Mouse (Mus musculus): ENCODE measurements around the gene Fam19a5.

Gene Fam19a5

DNA sequence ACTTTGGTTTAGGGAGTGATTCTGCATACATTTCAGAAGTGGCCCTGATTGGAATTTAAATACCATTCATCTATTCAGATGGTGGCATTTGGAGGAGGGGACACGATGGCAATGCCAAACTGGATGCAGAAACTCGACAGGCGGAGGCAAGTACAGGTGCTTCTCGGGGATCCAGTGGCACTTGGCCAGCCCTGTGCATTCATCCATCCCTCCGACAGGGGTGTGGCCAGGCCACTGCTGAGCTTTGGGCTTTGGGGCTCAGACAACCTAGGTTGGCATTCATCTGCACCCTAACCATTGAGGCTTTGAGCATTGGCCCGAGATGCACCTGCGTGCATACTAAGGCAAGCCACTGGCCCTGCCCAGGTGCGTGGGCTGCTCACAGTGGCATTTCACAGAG, 52.6 kb downstream of the Fam19a5 start:
- DNase-seq (ENCODE audit: low read depth, low spot score), result no peak

GRCm38 (mm10) chr15:87597149-87597548, 53.0 kb downstream of the Fam19a5 start:
- DNase-seq (ENCODE audit: low read depth, low spot score), result no peak

GRCm38 (mm10) chr15:87597766-87598165, 53.7 kb downstream of the Fam19a5 start:
- no peak for DNase-seq (ENCODE audit: low read depth, low spot score)

DNA sequence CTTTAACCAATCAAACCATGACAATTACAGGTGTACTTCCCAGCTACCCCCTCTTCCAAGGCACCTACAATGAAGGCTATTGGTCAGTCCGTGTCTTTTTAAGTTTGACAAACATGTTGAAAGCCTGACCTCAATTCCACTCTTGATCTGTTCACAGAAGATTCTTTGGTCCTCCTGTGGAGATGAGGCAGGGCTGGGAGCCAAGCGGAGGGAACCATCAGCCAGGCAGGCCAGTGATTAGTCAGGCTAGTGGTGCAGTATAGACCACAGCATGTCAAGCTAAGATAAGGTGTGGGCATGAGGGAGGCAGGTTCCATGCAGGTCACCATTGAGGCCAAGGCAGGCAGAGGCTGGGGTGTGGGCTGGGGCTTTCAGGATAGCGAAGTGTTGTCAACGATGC, 54.5 kb downstream of the Fam19a5 start:
- DNase-seq (ENCODE audit: low read depth, low spot score), result no peak

DNA sequence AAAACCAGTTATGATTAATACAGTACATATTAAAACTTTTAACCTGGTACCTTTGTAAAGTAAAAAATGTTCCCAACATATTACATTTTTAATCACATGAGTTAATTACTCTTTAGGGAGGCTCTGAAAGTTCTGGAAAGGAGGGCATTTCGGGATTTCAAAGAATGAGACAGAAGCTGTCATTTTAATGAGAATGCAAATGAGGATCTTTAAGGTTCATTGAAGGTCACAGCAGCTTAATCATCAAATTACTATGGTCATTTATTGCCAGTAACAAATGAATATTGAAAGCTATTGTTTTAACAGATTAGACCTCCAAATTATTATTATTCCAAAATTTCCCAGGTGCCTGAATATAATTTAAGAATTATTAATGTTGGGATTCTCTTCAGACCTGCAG, 59.2 kb downstream of the Fam19a5 start:
- DNase-seq (ENCODE audit: low read depth, low spot score), result no peak

DNA sequence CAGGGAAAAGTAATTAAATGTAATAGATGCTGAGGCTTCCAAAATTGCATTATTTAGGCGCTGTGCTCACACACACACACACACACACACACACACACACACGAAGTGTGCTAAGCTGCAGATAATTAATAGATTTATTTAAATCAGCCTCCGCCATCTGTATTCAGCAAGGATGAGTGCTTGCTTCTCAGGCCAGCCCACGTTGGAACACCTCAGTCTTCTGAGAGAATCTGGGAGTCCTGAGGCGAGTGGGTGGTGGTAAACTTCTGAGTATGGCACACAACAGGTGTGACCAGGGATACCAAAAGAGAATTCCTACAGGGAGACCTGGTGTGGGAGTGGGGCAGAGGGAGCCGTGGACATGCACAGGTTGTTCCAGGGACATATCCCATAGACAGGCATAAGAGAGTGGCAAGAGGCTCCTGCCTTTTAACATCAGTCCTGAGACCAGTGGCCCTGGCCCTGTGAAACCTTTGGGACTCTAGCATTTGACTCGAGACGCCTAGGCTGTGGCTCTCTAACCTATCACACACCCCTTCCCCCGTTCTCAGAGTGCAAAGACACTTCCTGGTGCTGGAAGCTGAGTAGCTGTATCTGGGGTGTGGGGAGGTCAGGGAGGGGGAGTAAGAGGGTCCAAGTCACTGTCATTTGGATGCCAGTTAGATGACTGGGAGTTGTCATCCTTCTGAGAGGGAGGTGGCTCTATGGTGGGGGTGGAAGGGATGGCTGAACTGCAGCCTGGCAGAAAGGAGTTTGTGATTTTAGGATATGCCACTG, 61.6 kb downstream of the Fam19a5 start:
- DNase-seq (ENCODE audit: low read depth, low spot score), result no peak

DNA sequence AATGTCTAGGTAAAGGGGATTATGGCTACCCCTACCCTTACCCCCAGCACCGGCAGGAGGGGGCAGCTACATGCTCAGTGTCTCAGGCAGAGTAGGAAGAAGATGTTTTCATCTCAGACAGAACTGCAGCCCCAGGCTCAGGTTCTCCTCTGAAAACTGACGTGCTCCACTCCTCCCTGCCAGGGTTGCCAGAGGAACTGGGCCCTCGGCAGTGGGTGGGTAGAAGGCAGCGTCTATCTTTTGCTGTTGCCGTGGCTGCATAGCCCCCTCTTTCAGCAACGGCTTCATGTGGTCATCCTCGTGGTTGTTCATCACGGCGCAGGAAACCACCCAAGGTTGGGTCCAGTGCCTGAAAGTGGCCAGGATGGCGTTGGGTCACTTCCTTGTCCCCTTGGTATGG, 62.6 kb downstream of the Fam19a5 start:
- no peak for DNase-seq (ENCODE audit: low read depth, low spot score)

DNA sequence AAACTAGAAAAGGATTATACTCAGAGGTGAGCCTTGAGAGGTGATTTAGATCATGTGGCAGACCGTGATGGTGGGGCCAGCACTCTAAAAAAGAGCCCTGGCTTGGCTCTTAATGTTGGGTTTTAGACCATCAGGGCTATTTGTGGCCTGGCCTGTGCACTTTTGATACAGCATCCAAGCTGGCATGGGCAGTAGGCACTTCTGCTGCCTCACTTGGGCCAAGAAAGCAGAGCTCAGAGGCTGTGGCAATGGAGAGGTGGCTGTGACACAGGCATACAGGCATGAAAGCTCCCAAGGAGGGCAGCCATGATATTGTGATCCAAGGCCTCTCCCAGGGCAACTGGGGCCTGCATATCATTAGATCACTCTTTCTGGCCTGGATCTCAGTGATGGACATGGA, 65.1 kb downstream of the Fam19a5 start:
- DNase-seq (ENCODE audit: low read depth, low spot score), result no peak

DNA sequence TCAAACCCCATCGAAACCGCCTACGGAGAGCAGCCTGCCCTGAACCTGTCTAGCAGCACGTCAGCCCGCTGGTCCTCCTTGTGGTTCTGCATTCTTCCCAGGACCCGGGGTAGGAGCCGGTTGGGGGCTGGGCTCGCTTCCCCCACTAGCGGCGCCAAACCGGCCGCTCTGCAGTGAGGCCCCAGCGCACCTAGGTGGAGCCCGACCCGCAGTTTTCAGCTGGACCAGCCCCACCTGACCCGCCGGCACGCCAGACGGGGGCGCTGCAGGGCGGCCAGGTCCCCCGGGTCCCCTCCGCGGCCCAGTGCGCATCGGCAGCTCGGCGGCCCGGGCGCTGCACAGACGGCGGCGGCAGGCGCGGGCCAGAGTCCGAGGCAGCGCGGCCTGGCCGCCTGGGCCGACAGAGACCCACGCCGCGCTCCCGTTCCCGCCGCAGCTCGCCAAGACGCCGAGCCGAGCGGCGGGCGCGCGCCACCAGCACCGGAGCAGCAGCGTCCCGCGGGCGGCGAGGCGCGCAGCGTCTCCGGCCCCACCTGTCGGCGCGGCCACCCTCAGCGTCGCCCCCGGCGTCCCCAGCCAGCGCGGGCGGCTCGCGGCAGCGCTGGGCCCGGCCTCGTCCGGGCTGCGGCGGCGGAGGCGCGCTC, 80.0 kb downstream of the Fam19a5 start:
- DNase-seq (ENCODE audit: low read depth, low spot score), result peak; percentile 83

DNA sequence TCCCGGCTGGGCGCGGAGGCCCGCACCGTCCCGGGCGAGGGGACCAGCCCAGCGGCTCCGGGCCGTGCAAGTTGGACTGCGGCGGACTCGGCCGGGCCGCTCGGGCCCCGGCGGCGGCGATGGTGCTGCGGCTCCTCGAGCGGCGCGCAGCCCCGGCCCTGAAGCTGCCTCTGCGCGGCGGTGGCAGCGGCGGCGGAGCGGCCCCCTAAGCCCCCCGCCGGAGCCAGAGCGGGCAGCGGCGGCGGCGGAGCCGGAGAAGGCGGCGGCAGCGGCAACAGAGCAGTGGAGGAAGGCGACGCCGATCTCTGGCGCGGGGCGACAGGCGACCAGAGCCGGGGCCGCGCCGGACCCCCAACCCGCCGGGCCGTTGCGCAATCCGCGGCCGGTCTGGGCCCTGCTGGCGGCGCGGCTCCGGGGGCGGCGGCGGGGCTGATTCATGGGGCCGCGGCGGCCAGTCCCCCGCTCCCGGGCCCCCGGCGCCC, 80.6 kb downstream of the Fam19a5 start:
- no peak for DNase-seq (ENCODE audit: low read depth, low spot score)

GRCm38 (mm10) chr15:87625236-87626023, 81.3 kb downstream of the Fam19a5 start:
- peak; percentile 80 for DNase-seq (ENCODE audit: low read depth, low spot score)

- no peak for DNase-seq (ENCODE audit: low read depth, low spot score)
Observed at GRCm38 (mm10) chr15:87635272-87635671, 91.2 kb downstream of the Fam19a5 start.

GRCm38 (mm10) chr15:87636407-87636806, 92.3 kb downstream of the Fam19a5 start:
- no peak for DNase-seq (ENCODE audit: low read depth, low spot score)

DNA sequence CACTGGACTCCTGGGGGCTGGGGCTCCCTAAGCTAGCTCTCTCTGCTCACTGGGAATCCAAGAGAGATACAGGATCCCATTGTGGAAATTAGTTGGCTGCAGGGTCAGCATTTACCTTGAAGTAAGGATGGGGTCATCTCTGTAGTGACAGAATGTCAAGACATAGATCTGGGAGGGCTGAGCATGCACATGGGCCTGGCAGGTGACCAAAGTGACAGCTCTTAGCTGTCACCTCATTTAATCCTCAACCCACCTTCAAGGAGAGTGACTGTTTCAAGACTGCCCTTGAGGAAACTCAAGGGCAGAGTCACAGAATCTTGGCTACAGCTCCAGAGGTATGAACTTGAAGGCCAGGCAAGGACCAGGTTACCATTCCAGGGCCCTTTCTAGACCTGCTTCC, 93.1 kb downstream of the Fam19a5 start:
- DNase-seq (ENCODE audit: low read depth, low spot score), result no peak

GRCm38 (mm10) chr15:87638270-87638669, 94.2 kb downstream of the Fam19a5 start:
- no peak for DNase-seq (ENCODE audit: low read depth, low spot score)

GRCm38 (mm10) chr15:87646313-87647061, 102.4 kb downstream of the Fam19a5 start:
- DNase-seq (ENCODE audit: low read depth, low spot score), result no peak

DNA sequence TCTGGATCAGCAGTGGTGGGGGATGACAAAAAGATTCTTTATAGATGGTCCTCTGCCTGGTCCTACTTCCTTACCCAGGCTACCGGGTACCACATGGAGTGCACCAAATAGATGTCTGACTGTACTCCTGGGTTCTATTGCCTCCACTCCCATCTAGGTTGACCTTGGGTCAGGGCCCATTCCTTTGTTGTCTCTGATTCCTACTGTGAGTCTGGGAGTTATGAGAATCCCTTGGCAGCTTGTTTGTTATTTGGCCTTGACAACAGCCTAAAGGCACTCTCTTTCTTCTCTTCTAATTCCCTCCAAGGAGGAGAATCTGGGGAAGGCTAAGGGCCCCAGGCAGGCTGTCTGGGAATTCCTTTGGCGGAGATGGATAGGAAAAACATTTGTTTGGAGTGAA, 105.6 kb downstream of the Fam19a5 start:
- DNase-seq (ENCODE audit: low read depth, low spot score), result no peak

GRCm38 (mm10) chr15:87654551-87654950, 110.5 kb downstream of the Fam19a5 start:
- DNase-seq (ENCODE audit: low read depth, low spot score), result no peak

DNA sequence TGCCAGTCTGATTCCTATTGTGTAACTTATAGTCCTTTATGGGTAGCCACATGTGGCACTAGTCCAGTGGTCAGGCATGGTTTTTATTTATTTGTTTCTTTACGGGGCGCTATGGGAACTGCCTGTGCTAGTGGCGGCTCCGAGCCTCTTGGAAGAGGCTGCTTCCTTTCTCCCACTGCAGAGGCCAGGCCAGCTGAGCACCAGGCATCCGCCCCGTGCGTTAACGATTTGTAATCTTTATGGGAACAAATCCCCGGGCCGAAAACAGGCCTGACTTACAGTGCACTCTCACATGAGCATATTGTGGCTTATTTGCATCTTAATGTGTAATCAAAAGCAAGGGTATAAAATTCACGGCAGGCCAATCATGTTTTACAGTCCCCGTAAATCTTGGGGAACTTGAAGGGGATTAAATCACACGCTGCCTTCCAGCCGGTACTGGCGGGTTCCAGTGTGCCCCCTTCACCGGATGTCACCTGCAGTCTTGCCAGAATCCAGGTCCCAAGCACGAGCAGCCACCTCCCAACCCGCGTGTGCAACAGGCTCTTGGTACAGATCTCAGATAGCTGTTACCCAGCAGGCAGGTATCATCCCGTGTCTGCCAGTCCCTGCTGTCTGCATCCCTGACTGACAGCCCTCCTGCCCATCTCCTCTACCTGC, 112.5 kb downstream of the Fam19a5 start:
- DNase-seq (ENCODE audit: low read depth, low spot score), result no peak

GRCm38 (mm10) chr15:87659729-87660128, 115.6 kb downstream of the Fam19a5 start:
- DNase-seq (ENCODE audit: low read depth, low spot score), result no peak

DNA sequence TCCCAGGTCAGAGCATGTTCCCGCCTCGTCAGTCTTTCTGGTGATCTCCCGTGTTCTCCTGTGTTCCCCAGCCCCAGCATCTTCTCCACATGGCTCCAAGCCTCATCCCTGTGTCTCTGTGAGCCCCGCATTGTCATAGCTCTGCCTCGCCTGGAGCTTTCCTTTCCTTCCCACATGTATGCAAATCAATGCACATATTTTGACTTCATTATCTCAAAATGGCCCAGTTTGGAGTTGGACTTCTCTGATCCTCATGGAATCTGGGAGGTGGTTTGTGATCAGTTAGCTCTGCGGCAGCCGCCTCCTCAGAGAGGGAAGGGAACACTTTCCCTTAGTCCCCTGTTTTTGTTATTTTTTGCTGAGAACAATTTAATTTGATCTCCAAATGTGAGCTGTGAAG, 117.9 kb downstream of the Fam19a5 start:
- no peak for DNase-seq (ENCODE audit: low read depth, low spot score)
